Mouse (Mus musculus) central nervous system, embryonic 11.5 days (tissue): Measurements from ENCODE around the gene Mgp. TPM values are rescaled to one million over a fixed set of nuclear protein-coding genes. Genes with fewer than 3 reads are reported as not detected.

Experiments
- polyA plus RNA-seq: library from polyadenylated mRNA; depleted of rRNA; stranded (reverse); fragments of >200 nt; gene quantifications from 2 replicates; pipeline ENCODE4 v1.2.3, GENCODE M21; 2012; rRNA removed

Gene Mgp
- 3.2 and 24.3 TPM in 2 replicates for polyA plus RNA-seq

DNA sequence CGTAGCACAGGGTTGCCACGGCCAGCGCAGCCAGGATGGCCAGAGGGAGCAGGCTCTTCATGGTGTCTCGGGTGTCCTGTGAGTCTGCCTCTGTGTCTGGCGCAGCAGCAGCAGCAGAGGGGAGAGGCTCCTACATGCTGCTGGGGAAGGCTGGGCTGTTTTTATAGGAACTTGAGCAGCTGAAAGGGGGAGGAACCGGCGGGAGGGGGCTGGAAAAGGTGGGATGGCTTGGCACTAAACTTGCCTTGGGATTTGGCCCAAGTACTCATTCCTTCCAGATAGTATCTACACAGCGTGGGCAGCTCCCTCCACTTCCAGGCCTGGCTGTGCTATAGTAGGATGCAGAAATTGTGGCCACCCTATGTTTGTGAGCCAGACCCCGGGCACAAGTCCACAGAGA lies at the start of gene Mgp:
Gene Mgp (minus strand): TSS at position 154 of the 400 bp plus-strand sequence.

DNA sequence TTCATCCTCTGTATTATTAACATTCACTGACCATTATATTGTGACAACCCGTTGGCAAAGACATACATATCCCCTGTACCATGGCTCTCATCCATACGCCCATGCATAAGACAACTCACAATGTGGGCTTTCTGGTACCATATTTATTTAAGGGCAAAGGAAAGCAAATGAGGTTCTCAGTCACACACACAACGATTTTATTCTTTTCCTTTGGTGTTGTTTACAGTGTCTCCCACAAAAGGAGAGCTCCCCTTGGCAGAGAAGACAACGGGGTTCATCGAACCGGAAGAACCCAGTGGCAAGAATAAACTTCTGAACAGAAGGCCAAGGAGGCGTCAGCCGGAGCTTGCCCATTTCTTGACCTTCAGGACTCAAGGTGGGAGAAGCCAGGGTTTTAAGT lies 47.9 kb upstream of the Mgp start, which contains the start of gene Pde6h:
Gene Pde6h (plus strand): TSS at position 301 of the 400 bp plus-strand sequence.

DNA sequence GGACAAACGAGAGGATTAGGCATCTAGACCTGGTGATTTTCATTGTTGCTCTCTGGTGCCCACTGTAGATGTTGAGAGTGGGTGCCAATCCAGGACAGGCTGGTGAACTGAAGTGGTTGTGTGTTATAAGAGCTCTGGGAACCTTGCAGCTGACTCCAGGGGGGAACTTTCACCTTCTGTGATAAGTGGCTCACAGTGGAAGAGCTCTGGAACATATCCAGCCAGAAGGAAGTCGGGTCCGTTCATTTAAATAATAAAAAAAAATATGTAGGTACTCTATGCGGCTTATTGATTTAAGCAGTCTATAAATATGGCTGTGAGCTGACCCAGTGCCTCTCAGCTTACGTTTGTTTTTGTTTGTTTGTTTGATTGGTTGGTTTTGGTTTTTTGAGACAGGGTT lies 46.5 kb upstream of the Mgp start, which contains the start of gene Erp27:
Gene Erp27 (minus strand): TSS at position 101 of the 400 bp plus-strand sequence.

DNA sequence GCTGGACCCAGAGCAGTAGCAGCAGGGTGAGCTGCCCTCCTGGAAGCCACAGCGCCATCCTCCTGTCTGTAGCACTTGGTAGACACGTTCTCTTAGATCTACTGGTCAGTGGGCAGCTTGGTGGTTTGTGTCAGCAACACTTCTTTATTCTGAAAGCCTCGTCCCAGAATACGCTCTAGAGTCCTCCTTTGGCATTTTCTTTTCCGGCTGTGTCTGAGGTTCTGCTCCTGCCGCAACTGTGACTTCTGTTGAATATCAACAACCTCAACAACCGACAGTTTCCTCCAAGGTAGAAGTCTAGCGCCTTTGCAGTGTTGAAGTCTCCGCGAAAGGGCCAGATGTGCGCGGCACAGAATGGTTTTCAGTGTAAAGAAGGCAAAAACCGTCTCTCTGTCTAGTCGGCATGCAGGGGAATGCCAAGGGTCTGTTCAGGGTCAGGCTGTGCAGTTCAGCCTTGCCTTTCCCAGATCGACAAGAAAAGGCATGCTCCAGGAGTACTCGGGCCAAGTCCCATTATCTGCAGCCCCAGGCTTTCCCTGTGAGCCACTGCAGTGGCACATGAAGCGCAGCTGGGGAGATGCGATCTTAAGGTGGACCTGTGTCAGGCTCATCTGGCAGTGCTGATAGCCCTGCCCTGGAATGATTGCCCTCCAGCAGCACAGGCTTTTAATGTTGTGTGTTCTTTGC lies 18.3 kb downstream of the Mgp start, which contains the start of gene Art4:
Gene Art4 (minus strand): TSS at position 548 of the 687 bp plus-strand sequence.

DNA sequence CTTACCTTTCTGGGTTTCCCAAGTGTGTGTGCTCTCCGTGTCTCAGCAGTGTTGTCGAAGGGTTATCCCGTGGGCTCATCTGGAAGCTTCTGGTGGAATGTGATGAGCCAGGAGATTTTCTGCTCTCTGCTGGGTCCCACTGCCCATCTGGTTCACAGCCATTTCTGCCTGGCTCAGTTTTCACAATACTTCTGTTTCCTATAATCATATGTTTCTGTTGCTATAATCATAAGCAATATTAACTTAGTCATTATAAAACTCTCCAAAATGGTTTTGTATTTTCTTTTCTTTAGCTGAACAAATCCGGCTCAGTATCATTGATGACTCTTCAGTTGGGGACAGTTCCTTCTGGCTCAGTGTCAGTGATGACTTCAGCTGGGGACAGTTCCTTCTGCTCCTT lies 40.3 kb downstream of the Mgp start, which contains the start of gene Smco3:
Gene Smco3 (minus strand): TSS at position 101 of the 400 bp plus-strand sequence.

DNA sequence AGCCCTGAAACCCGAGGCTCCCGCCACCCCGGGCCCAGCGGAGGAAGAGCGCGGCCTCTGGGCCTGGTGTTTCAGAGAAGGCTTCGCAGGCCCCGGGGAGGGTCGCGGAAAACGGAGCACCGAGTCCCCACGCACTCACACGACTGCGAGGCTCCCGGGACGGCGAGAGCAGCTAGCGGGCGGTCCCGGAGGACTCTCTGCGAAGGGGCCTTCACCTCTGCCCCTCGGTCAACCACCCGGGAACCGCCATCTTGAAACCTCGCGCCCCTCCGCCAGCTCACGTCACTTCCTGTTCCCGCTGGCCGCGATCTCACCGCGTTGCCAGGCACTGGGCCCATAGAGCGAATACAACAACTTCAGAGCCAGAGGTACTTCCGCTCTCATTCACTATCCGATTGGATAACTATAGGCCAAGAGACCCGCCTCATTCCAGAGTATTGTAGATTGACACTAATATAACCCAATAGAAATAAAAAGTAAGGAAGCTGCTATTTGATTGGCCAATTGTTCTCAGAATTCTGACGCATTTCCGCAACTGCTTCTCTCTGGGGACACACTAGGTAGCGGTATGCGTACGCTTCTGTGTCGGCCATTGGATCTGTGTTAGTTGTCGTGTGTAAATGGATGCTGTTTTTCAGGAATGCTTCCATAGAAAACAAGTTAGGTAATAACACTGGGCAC lies 47.6 kb downstream of the Mgp start, which contains the start of gene Wbp11:
Gene Wbp11 (minus strand): TSS at position 353 of the 681 bp plus-strand sequence.

DNA sequence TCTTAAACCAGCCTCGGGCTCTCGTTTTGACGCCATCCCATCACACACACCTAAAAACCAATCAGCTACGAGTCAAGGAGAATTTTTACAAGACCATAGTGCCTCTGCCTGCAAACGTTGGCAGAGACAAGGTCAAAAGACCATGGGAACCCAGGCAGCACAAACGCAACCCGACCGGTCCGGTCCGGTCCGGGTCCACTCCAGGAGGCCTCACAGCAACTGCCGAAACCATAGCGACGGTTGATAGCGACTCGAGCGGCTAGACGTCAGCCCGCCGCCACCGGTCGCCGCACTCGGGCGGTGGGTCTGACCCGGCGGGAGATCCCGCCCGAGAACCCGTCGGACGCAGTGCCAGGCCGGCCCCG lies 48.1 kb downstream of the Mgp start, which contains the start of gene BC049715:
Gene BC049715 (plus strand): TSS at position 111 of the 365 bp plus-strand sequence.

Other genes starting within 250 kb of the Mgp start
- 0.49 and 0.82 TPM in 2 replicates for gene Plbd1, start 213.9 kb downstream of the Mgp start, polyA plus RNA-seq
- gene Gucy2c, start 94.1 kb downstream of the Mgp start, polyA plus RNA-seq = 0.10 and 0.14 TPM in 2 replicates
- gene Hist4h4, start 71.4 kb downstream of the Mgp start, polyA plus RNA-seq = 0.95 and 1.2 TPM in 2 replicates
- gene H2afj, start 67.6 kb downstream of the Mgp start, polyA plus RNA-seq = 66.3 and 116 TPM in 2 replicates
- gene BC049715, start 48.2 kb downstream of the Mgp start, polyA plus RNA-seq = 0.48 and 1.0 TPM in 2 replicates
- gene Wbp11, start 47.6 kb downstream of the Mgp start, polyA plus RNA-seq = 115 and 127 TPM in 2 replicates
- gene Smco3, start 40.4 kb downstream of the Mgp start, polyA plus RNA-seq = 0.73 and 1.1 TPM in 2 replicates
- 1.8 and 2.9 TPM in 2 replicates for gene Art4, start 18.1 kb downstream of the Mgp start, polyA plus RNA-seq
- 0.05 and 0.35 TPM in 2 replicates for gene Erp27, start 46.4 kb upstream of the Mgp start, polyA plus RNA-seq
- 0.09 TPM in 1 of 2 replicates, not detected in the other for gene Pde6h, start 48.0 kb upstream of the Mgp start, polyA plus RNA-seq
- gene Arhgdib, start 66.1 kb upstream of the Mgp start, polyA plus RNA-seq = 23.0 and 40.8 TPM in 2 replicates